ENCODE assay signal across 10 mouse cellular contexts in the genomic region with DNA sequence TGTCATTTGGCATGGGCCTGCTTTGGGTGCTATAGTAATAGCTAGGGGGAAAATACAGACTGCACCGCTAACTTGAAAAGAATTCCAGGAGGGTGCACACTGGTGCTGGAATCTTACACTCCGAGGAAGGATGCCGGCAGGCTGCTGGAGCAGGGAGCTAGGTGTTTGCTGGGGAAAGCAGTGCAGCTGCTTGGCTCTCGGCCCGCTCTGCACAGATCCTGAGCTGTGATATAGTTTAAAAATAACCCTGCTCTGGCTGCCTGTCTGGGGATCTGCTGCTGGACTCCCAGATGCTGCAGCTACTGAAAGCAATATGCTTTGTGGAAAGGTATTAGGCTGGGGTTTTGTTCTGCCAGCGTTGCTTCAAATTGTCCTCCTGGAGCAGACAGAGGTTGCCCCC.
DNase-seq lines count a peak whose midpoint lies in the region; ATAC-seq lines count a peak whose summit lies in the region.
"Had no signal": no experiment of that assay in that cellular context is flagged by ENCODE, and none has a peak within 500 bp of the region (broad histone marks: within the 10 kb centered on the region; RNA-seq: fewer than 3 reads in every experiment).

No protein-coding gene starts in this region.

- intact Hi-C loops in heart, postnatal 25 days (cut with DNase I) = no loop called here

- H3K9ac ChIP-seq in limb, embryonic 13.5 days = no peak overlapping the region
- H3K9ac ChIP-seq in hindbrain, embryonic 16.5 days (ENCODE audit: low read depth, low read length) = no peak overlapping the region

- H3K27ac ChIP-seq in heart, embryonic 10.5 days = peak overlapping the region; percentile 56; the same call in 1 of the 2 replicates
- peak overlapping the region; percentile 53; the same call in 1 of the 2 replicates for H3K27ac ChIP-seq in limb, embryonic 13.5 days
- H3K27ac ChIP-seq in limb, embryonic 10.5 days = no peak overlapping the region
- peak overlapping the region; percentile 4; the same call in 1 of the 2 replicates for H3K27ac ChIP-seq in hindbrain, embryonic 16.5 days (ENCODE audit: low read depth, low read length)
- H3K27ac ChIP-seq: layer of hippocampus, adult 2 months had no signal

- peak overlapping the region; percentile 22; the same call in 1 of the 2 replicates for H3K4me3 ChIP-seq in heart, embryonic 10.5 days
- H3K4me3 ChIP-seq in limb, embryonic 13.5 days = no peak overlapping the region
- no peak overlapping the region for H3K4me3 ChIP-seq in limb, embryonic 10.5 days
- no peak overlapping the region for H3K4me3 ChIP-seq in hindbrain, embryonic 16.5 days (ENCODE audit: low read length)
- H3K4me3 ChIP-seq: layer of hippocampus, adult 2 months had no signal

- H3K36me3 ChIP-seq in heart, embryonic 10.5 days = no peaks in the 10 kb centered on the region
- no peaks in the 10 kb centered on the region for H3K36me3 ChIP-seq in limb, embryonic 13.5 days
- no peaks in the 10 kb centered on the region for H3K36me3 ChIP-seq in limb, embryonic 10.5 days
- H3K36me3 ChIP-seq in hindbrain, embryonic 16.5 days (ENCODE audit: control insufficient read depth, insufficient read depth, low read length) = no peaks in the 10 kb centered on the region

- peak; percentile 82 for ATAC-seq in limb, embryonic 13.5 days (ENCODE audit: low FRiP score, low read depth)
- ATAC-seq in hindbrain, embryonic 16.5 days = peak; percentile 54; the same call in 1 of the 2 replicates

- 20% methylated on average over 6 of the region's 6 CpGs for WGBS in heart, embryonic 10.5 days
- 25% methylated on average over 6 of the region's 6 CpGs for WGBS in limb, embryonic 13.5 days
- 71% methylated on average over 6 of the region's 6 CpGs for whole genome bisulfite sequencing in limb, embryonic 10.5 days
- WGBS in hindbrain, embryonic 16.5 days = 36% methylated on average over 6 of the region's 6 CpGs

- H3K4me2 ChIP-seq in limb, embryonic 13.5 days (replicated peaks) = peak overlapping the region; percentile 14; the same call in 1 of the 2 replicates
- no peak overlapping the region for H3K4me2 ChIP-seq in hindbrain, embryonic 16.5 days (ENCODE audit: low read length)

- no peaks in the 10 kb centered on the region for H3K27me3 ChIP-seq in heart, embryonic 10.5 days (ENCODE audit: insufficient read depth, poor library complexity, severe bottlenecking)
- H3K27me3 ChIP-seq in limb, embryonic 13.5 days = no peaks in the 10 kb centered on the region
- H3K27me3 ChIP-seq in limb, embryonic 10.5 days (ENCODE audit: low read depth, poor library complexity, severe bottlenecking) = no peaks in the 10 kb centered on the region
- H3K27me3 ChIP-seq in hindbrain, embryonic 16.5 days (replicated peaks; ENCODE audit: control insufficient read depth, insufficient read depth, low read length) = no peaks in the 10 kb centered on the region
- H3K27me3 ChIP-seq: CH12.LX had no signal

- H3K4me1 ChIP-seq in heart, embryonic 10.5 days = peaks cover 27% of the 10 kb centered on the region
- H3K4me1 ChIP-seq in limb, embryonic 13.5 days = peaks cover 5% of the 10 kb centered on the region
- no peaks in the 10 kb centered on the region for H3K4me1 ChIP-seq in limb, embryonic 10.5 days
- H3K4me1 ChIP-seq in hindbrain, embryonic 16.5 days (ENCODE audit: control insufficient read depth, insufficient read depth, low read depth, low read length) = 0 out of 2 replicates have a peak, but pooled peaks cover 2% of the 10 kb centered on the region

- DNase-seq in heart, embryonic 10.5 days (ENCODE audit: low spot score) = no peak
- no peak for DNase-seq in heart, postnatal 25 days (ENCODE audit: low spot score)
- DNase-seq in limb, embryonic 10.5 days (ENCODE audit: low spot score) = no peak
- DNase-seq in right cerebral cortex, adult 2 months (ENCODE audit: low spot score in 2 of 2) = peak; percentile 52 to 61
- no peak for DNase-seq in MN1 (ENCODE audit: low spot score)
- DNase-seq in spleen, postnatal 4 days (ENCODE audit: low spot score in 2 of 2) = no peak

- no peaks in the 10 kb centered on the region; the same call in 1 of the 2 replicates for H3K9me3 ChIP-seq in heart, embryonic 10.5 days
- no peaks in the 10 kb centered on the region for H3K9me3 ChIP-seq in limb, embryonic 13.5 days
- no peaks in the 10 kb centered on the region for H3K9me3 ChIP-seq in limb, embryonic 10.5 days (replicated peaks)
- no peaks in the 10 kb centered on the region; the same call in 1 of the 2 replicates for H3K9me3 ChIP-seq in hindbrain, embryonic 16.5 days (ENCODE audit: control insufficient read depth, low read length)

Comparison
In these comparisons a context has a peak if more than half of its experiments do, and no peak if none do; other contexts are left out.
1. DNase-seq: peak in right cerebral cortex, adult 2 months (2 of 2); none in heart, embryonic 10.5 days (single experiment), heart, postnatal 25 days (single experiment), limb, embryonic 10.5 days (single experiment), MN1 (single experiment) and spleen, postnatal 4 days (0 of 2).